Mouse (Mus musculus) thymus, postnatal 25 days (tissue): ENCODE measurements at regions not wholly inside any gene's neighbourhood (a gene's known extent, or its start where the extent isn't known, plus 50 kb on each side); places are given as distances from the start of the nearest gene placed in this dataset.

Source experiments
- DNase-seq: peaks from one replicate; pipeline ENCODE4 v3.0.0; 2022

DNA sequence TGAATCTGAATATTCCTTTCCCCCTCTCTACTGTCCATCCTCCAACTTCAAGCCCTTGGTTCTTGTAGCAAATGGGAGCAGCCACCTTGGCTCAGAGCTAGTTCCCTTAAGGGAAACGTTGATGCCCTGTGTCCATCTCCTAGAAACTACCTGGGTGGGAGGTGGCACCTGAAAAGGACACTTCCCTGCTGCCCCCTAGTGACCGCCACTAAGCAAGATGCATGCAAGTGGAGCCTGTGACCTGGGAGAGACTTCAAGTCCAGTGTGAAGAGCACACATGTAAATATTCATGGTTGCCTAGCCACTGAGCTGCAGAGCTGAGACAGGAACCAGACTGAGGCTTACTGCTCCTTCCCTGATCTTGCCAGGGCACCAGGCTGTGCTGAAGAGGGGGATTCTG is 238.1 kb downstream of the Cdh26 start:
- DNase-seq, result peak; percentile 35

DNA sequence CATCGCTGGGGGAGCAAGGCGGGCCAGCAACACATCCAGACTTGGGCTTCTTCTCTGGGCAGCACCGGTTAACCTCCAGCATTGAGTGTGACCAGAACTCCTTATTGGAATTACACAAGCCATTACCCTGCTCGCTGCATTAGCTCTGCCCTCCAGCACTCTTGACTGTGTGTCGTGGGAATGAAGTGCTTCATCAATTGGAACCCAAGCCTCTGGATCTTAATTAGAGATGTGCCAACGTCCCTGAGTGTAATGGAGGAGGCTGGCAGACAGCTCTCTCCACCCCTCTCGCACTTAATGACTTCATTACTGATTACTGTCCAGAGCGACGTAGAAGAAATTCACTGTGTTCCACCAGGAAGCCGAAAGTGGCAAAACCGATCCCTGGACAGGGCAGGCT is 240.6 kb downstream of the Cdh26 start:
- no peak for DNase-seq

DNA sequence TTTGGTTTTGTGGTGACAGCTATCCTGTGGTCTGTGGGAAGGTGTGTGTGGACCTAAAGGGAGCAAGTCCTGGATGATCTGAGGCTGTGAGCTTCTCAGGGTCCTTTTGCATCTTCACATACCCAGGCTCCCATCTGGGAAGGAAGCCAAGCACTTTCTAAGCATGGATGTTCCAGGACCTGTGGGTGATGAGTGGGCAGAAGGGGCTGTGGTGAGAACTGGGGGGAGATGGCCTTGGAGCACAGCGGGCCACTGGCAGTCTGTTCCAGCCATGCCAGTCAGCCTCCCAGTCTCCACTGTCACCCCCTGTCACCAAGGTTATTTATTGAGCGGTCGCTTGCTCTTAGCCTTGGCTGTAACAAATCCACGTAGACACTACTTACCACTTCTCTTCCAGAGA is 243.3 kb downstream of the Cdh26 start:
- DNase-seq, result no peak

DNA sequence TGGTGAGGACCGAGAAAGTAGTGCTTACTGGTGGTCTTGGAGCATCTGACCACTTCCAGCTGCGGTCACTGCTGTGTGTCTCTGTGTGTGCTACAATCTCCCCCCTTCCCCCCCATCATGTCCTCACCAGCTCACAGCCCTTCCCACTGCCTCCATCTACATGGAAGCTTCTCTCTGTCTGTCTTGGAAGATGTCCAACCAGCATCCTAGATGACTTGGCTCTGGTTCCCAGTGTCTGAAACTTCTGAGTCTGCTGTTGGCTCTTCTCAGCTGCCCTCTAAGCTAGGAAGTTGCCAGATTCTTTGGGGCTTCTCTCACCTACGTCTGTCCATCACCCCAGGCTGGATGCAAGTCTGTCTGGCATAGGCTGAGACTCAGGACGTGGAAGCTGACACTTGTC is 244.3 kb downstream of the Cdh26 start:
- DNase-seq, result no peak

DNA sequence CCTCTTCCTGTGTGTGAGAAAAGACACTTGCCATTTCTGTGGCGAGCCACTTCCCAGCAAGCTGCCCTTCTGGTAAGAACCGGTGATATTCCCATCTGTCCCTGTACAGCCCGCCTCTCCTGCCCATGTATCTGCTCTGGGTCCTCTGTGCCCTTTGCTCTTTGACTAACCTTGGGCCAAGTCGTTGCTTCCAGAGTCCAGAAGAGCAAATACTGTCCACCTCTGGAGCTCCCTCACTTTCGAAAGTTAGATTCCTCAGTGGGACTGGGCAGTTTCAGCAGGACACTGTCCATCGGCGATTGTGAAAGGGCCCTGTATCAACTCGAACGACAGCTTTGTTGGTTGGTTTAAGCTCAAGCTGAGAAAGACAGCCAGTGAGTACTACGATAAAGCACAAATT is 246.6 kb downstream of the Cdh26 start:
- no peak for DNase-seq

DNA sequence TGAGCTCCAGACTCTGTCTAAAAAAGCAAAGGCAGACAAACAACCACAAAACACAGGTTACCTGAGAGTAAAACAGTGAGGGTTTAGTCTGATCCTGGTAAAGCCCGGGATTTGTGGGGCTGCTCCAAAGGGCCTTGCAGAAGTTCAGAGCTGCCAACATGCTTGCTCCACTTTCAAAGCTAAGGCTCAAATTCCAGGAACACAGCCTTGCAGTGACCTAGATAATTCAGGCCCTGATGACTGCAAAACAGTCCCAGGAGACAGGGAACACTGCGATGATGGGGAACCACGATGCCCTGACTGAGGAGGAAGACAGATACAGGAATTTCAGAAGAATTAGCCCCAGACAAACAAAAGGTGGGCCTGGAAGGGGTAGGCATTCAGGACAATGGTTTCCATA is 250.0 kb downstream of the Cdh26 start:
- DNase-seq, result no peak

DNA sequence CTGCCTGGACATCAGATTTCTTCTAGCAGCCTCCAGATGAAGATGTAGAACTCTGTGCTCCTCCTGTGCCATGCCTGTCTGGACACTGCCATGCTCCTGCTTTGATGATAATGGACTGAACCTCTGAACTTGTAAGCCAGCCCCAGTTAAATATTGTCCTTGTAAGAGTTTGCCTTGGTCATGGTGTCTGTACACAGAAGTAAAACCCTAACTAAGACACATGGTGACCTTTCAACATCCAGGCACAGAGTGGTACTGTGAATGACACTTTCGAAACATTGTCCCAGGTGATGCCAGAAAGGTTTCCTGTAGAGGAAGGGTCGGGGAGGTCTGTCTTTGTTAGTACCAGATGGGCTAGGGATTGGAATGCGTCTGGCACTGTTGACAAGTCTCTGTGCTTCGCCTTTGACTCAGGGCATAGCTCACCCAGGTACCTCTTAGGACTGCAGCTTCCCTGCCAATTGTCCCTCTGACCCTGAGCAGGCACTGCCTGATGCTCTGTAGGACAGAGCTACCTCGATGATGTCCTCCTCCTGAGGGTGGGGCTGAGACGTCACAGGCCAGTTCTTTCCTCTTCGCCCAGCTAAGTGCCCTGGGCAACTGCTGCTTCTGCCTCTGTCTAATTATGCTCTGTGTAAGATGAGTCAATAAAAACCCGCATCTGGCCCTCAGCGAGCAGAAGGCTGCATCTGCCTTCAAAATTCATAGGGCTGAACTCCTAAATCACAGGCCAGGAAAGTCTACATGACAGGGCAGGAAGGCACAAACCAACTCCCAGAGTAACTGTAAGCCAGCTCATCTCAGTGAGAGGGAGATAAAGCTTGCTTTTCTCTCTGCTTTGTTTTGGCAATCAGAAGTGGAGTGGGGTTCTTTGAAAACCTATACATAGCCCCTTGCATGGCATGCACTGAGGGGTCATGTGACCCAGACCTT is 254.0 kb downstream of the Cdh26 start:
- DNase-seq, result no peak

DNA sequence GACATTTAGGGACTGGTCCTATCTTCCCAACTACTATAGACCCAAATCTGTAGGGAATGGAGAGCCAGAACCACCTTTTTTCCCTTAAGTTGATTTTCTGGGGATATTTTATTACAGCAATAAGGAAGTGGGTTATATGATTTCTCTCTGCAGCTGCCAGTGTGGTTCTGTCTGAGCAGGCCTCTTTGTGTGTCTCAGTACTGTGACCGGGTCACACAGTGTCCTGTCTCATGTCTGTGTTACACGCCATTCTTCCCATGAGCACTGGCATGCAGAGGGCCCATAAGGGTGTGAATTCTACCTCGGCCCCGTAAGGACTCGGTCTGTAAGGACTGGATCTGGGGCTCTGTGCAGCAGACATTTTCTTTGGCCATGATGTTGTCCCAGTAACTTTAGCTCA is 254.9 kb downstream of the Cdh26 start:
- no peak for DNase-seq

DNA sequence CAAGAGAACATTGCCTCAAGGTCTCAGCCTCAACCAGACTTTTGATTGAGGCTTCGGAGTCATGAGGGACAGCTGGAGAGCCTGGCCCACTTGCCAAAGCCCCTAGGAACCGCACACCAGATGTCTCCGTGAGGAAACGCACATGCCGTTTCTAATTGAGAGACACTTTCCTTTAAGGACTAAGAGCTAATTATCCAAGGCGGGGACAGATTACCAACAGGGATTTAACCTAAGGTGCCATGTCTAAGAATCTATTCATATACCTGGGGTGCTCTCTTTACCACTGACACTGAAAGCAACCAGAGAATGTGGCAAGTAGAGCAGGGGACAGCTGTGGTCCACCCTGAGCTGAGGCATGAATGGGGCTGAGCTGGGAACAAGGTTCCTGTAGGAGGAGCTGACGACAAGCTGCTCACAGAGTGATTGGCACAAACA is 255.9 kb downstream of the Cdh26 start:
- DNase-seq, result no peak

DNA sequence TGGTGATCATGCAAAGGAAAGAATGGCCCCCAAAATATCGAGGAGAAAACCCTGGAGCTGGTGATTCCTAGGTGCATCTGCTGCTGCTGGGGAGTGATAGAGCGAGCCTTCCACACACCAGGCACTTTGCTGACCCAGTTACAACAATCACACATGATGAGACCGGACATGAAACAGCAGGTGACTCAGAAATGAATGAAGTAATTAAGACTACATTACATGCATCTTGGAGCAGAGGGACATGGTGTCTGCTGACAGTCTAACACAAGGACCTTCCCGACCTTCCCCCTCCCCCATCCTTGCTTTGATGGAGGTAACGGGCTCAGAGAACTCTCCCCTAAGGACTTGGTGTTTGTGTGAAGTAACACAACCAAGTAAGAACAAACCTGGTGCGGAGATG is 258.3 kb downstream of the Cdh26 start:
- no peak for DNase-seq

DNA sequence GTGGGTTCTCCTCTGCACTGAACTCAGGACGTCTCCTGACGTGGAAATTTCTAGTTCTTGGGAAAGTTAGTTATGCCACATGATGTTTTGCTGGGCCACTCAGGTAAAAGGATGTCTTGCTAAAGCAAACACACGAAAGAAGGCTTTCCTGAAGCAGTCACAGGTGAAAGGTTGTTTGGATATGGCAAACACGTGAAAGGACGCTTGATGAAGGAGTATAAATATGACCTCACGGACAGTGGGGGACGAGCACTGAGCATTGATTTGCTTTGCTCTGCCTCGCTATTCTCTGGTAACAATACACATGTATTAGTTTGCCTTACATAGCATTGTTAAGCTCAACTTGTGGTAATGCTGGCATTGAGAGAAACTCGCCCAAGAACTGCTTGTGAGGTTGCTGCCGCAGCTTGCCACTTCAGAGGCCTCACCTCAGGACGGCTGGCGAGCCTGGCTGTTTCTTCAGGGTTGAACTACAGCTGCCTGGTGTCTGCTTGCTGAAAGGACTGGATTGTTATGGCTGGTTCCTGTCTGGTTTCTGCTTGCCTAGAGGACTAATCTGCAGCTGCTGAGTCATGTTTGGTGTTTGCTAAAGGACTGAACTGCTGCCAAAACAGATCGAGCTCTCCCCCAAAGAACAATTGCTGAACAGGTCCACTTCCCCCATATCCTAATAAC is 261.0 kb downstream of the Cdh26 start:
- peak; percentile 27 for DNase-seq

DNA sequence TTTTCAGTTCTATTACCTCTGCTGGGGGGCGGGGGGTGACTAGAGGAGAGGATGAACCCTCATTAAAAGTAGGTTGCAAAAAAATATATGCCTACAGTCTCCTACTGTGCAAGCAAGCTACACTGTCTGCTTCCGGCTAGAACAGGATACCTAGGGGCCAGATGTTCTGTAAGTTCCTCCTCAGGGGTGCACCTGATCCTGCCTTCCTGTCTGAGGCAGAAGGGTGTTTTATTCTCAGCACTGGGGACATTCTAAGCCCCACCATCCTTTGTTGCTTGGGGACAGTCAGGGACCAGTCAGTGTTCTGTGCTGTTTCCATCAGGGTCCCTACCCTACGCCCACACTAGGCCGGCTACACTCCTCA is 261.5 kb downstream of the Cdh26 start:
- DNase-seq, result no peak

DNA sequence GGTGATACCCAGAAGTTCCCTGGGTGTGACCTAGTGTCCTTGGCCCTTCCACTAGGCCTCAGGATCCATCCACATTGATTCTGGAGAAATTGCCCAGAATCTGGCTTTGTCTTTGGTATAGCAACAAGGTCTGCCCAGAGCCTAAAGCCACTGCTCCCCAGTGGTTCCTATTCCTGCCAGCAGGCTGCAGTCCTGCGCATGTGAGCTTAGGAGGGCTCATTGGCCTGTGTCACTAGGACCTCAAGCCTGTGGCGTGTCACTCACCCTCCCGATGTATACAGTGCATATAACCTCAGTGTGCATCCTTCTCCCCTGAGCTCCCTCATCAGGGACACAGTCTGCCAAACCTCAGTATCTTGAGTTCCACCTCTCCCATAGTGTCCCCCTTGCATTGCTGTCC is 261.9 kb downstream of the Cdh26 start:
- no peak for DNase-seq

DNA sequence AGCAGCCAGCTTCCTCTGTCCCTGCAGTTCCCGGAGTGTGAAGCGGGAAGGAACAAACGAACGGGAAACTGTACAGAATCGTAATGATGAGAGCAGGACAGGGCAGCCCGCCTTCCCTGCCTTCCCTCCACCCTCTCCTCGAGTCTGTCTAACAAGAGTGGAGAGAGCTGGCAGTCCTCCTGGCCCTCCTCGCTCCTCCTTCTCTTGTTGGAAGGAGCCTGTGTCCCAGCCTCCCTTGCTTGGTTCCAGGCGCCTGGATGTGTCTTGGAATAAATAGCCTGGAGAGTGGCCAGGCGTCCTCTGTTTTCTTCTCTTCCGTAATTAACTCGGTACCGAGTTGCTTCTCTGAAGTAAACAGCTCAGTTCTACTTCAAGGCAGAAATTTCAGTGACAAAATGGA is 268.3 kb downstream of the Cdh26 start:
- DNase-seq, result no peak

DNA sequence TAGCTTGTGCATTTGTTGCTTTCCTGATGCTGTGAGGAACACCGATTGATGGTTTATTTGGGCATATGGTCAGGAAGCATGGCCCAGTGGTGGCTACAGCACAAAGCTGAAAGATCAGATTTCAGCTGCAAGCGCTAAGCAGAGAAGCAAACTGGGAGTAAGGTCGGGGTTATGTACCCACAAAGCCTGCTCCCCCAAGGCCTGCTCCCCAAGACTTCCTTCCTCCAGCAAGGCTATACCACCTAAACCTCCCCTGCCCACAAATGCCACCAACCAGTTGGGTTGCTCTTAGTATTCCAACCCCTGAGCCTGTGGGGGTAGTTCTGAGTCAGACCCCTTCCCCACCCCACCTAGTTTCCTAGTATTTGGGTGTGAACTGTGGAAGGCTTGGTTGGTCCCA is 270.5 kb downstream of the Cdh26 start:
- DNase-seq, result no peak

DNA sequence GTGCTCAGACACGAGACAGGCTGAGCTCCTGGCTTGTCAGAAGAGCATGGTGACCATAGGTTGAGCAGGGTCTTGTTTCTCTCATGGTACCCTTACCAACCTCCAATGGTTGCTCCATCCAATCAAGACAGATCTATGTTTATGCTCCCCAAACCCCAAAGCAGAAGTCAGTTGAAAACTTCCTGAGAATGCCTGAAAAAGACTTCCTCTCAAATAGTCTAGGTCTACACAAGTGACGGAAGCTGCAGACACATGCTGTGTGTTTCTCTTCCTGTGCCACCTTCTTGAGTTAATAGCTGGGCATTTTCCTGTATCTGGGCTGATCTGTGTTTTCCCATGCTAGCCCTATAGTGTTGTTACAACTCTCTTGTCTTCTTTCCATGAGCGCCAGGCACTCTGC is 274.2 kb downstream of the Cdh26 start:
- DNase-seq, result no peak

DNA sequence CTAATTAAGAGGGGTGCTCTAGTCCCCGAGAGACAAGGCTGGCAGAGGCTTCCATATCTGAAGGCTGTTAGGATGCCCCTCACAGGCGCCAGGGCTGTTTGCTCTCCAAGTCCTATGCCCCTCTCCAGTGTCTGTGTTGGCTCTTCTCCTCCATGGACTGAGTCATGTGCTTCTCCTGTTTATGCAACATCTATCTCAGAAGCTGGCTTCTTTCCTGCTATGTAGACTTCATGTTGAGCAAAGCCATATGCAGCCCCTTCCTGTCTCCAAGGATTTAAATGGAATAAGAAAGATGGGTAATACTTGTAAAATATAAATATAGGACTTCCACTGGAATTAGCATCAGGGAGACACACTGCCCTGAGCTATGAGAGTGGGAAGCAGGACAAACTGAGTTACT is 278.3 kb downstream of the Cdh26 start:
- no peak for DNase-seq

DNA sequence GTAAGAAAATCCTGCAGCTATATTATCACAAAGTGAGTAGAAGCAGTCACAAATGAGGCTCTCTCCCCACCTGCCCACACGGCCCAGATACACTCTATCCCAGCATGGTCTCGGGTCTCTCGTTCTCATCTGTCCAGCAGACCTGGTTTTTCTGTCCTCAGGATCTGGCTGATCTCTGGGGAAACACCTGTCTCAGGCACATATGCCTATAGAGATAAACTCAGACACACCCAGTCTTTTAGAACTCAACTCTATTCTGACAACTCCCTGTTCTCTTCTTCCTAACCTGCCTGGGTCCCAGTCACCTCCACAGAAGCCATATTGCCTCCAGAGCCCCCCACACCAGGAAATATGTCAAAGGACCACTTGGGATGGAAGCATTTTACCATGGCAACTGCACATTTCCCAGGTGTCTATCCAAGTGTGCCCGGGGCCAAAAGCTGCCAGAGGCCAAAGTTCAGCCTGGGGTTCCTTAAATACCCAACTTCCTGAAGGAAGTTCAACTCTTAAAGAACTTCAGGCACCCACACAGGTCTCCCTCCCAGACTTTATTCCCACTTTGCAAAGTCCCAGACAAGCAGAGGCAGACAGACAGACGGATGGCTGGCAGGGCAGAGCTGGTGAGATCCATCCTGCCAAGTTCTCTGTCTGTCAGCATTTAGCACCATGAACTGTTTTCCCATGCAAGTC is 279.0 kb downstream of the Cdh26 start:
- no peak for DNase-seq

DNA sequence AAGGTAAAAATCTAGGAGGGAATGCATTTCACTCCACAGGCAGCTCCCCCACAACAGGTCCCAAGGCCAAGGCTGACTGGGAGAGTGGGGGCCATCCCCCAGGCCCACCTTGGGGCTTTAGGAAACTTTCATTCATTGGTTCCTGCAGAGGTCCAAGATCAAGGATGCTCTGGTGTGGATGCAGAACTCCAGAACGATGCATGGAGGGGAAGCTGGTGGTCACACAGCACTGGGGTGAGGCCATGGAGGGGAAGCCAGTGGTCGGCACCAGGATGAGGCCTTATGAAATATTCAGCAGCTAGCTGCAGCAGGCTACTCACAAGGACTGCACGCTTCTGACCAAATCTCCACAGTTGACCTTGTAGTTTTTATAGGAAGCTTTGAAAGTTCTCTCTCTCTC is 279.7 kb downstream of the Cdh26 start:
- DNase-seq, result no peak

DNA sequence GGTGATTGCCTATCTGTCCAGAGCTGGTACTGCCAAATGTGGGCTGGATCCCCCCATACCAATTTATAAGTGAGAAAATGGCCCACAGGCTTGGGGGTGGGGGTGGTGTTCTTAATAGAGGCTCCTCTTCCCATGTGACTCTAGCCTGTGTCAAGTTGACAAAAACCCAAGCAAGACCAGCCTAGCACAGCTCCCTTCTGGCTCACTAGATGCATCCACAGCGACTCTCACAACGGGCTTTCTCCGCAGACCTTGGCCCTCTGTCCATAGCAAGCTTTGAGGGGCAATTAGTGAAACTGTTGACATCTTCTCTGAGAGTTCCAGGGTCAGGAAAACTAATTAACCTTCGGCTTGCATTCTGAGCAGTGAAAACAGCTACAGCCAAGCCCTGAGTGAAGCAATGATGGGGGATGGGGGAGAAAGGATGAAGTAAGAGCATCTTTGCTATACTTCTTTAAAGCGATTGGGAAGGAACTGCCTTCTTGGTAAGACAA is 281.3 kb downstream of the Cdh26 start:
- no peak for DNase-seq

DNA sequence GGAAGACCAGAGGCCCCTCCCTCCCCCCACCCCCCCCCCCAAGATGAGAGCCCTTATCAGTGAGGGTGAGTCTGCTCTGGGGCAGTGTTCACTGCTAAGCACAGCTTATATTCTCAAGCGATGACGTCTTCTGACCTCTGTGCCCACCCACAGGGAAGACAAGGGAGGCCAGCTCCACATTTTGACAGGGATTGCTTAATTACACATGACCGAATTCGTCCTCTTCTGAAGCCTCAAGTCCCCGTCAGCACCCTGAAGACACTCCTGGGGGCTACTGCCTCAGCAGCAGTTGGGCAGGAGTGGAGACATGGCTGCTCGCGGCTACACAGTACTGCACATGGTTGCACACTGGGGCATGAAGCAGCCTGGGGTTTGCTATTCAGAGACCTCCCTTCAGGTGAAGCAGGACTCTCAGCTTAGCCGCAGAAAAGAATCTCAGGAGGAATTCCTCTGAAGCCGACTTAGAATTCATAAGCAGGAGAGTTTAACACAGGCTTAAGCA is 282.1 kb downstream of the Cdh26 start:
- DNase-seq, result no peak

DNA sequence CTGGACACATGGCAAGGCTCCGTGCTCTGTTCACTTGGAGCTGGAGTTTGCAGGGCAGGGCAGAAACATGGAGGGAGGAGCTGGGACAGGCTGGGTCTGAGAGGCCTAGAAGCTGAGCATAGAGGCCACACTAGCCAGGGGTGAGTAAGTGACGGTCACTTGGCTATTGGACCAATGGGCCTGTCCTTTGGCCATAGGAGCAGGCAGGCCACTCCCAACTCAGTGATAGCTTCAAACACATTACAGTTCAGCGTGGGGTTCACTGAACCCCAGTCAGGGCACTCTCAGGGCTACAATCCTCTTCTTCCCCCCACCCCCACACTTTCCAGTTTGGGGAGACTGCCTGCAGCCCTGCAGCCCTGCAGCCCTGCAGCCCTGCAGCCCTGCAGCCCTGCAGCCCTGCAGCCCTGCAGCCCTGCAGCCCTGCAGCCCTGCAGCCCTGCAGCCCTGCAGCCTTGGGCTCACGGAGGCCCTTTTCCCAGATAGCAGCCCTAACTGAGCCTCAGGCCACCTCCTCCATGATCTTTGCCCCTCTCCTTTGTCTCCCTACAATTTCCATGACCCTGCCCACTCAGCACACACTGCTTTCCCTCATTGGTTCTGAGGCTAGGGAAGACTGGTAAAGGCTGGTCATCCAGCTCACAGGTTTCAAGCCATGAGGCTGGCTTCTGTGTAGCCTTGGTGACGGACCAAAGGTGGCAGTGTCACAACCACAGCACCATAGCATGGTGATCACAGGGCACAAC is 285.3 kb downstream of the Cdh26 start:
- DNase-seq, result no peak

DNA sequence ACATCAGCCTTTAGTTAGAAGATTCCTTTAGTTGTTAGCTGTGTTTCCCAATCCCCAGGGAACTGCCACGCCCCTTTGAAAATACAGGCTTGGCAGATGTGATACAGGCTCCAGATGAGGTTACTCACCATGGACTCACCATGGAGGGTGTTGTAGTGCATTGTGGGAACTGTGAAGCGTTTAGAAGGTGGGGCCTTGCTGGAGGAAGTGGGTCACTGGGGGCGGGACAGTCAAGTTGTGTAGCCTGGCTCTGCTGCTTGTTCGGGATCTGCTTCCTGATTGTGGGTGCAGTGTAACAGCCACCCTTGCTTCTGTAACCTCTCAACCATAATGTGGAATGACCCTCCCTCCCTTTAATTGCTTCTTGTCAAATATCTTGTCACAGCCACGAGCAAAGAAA is 287.7 kb downstream of the Cdh26 start:
- DNase-seq, result no peak
